Mouse (Mus musculus): ENCODE results near the gene Engase.

GRCm38 (mm10) chr11:118520932-118521331 is 44.3 kb downstream of the Engase start:
- TF ChIP-seq CTCF (IDR thresholded peaks at IDR 0.05; ENCODE audit: low read depth, low read length) (no peak), GATA2 (IDR thresholded peaks at IDR 0.05; ENCODE audit: borderline replicate concordance, low read depth, low read length) (no peak), GATA1 (IDR thresholded peaks at IDR 0.05; ENCODE audit: borderline replicate concordance, low read length) (no peak), TAL1 (conservative IDR thresholded peaks at IDR 0.05; ENCODE audit: low read depth, low read length) (no peak), POLR2AphosphoS5 (IDR thresholded peaks at IDR 0.05; ENCODE audit: insufficient replicate concordance, low read depth, low read length) (no peak)

Data from G1E (cell line).